Mouse (Mus musculus) layer of hippocampus, postnatal 10 days (tissue): ENCODE measurements around the gene Dpm2. TPM values are rescaled to one million over a fixed set of nuclear protein-coding genes. Genes with fewer than 3 reads are reported as not detected.
A peak's percentile ranks its signal among the peaks of the same experiment; 100 is the strongest.

Source experiments
- DNase-seq, 2 experiments: peaks; one replicate each; pipeline ENCODE4 v3.0.0; 2021; ENCODE audit warnings: low spot score in 2 of 2
- total RNA-seq, 2 experiments: library from RNA; stranded (reverse); gene quantifications; 2 replicates each; pipeline ENCODE4 v1.2.3; 2021

The Dpm2 gene
- total RNA-seq, 2 experiments from 2014 or later = 69.6 to 88.4 TPM

GRCm38 (mm10) chr2:32608141-32608777 is 37.6 kb downstream of the Dpm2 start:
- peak; percentile 50 to 59 for DNase-seq

GRCm38 (mm10) chr2:32608778-32609435 is 38.2 kb downstream of the Dpm2 start:
- DNase-seq = no peak

- peak; percentile 51 to 71 for DNase-seq
Measured at GRCm38 (mm10) chr2:32610610-32611229, 40.1 kb downstream of the Dpm2 start.

- DNase-seq = no peak
Measured at GRCm38 (mm10) chr2:32612274-32612673, 41.6 kb downstream of the Dpm2 start.

- no peak for DNase-seq
Measured at GRCm38 (mm10) chr2:32617109-32617508, 46.5 kb downstream of the Dpm2 start.

GRCm38 (mm10) chr2:32617601-32618000 is 46.9 kb downstream of the Dpm2 start:
- DNase-seq = no peak

GRCm38 (mm10) chr2:32618051-32618450 is 47.4 kb downstream of the Dpm2 start:
- DNase-seq = no peak

- no peak for DNase-seq
Measured at GRCm38 (mm10) chr2:32620682-32621516, 50.2 kb downstream of the Dpm2 start.

GRCm38 (mm10) chr2:32621517-32621859 is 50.8 kb downstream of the Dpm2 start, which contains the start of gene Ak1:
Ak1 (plus strand) TSS chr2:32621758.
- DNase-seq = no peak

Other genes with a start within 250 kb of the Dpm2 start
- 10 to 100 TPM; 74.6 to 75.0 TPM for gene Ciz1, start 218.5 kb upstream of the Dpm2 start, total RNA-seq
- 100 to 1,000 TPM; 715 to 725 TPM for gene Dnm1, start 217.5 kb upstream of the Dpm2 start, total RNA-seq
- 100 to 1,000 TPM; 163 to 168 TPM for gene 1110008P14Rik, start 188.9 kb upstream of the Dpm2 start, total RNA-seq
- gene Lcn2, start 182.6 kb upstream of the Dpm2 start, total RNA-seq = 1 to 10 TPM; 2.4 to 2.9 TPM
- 10 to 100 TPM; 42.0 to 42.5 TPM for gene Ptges2, start 175.0 kb upstream of the Dpm2 start, total RNA-seq
- 1 to 10 TPM; 3.4 TPM for gene Naif1, start 120.4 kb upstream of the Dpm2 start, total RNA-seq
- gene Slc25a25, start 119.4 kb upstream of the Dpm2 start, total RNA-seq = 10 to 100 TPM; 46.0 to 48.9 TPM
- 10 to 100 TPM; 34.8 to 38.0 TPM for gene Fam102a, start 35.5 kb upstream of the Dpm2 start, total RNA-seq
- gene Pip5kl1, start 3.9 kb downstream of the Dpm2 start, total RNA-seq = 1 to 10 TPM; 6.4 to 7.1 TPM
- under 1 TPM; 0.45 to 0.64 TPM for gene 9430097D07Rik, start 4.8 kb downstream of the Dpm2 start, total RNA-seq
- 10 to 100 TPM; 41.9 to 47.1 TPM for gene St6galnac4, start 16.2 kb downstream of the Dpm2 start, total RNA-seq
- gene St6galnac6, start 28.9 kb downstream of the Dpm2 start, total RNA-seq = 100 to 1,000 TPM in 1 of 2 experiments, 10 to 100 TPM in 1; 99.1 to 104 TPM
- gene Ak1, start 50.9 kb downstream of the Dpm2 start, total RNA-seq = 100 to 1,000 TPM; 109 TPM
- gene Eng, start 75.7 kb downstream of the Dpm2 start, total RNA-seq = 10 to 100 TPM; 25.9 to 28.2 TPM
- gene Fpgs, start 133.3 kb downstream of the Dpm2 start, total RNA-seq = 10 to 100 TPM; 17.1 to 17.2 TPM
- gene Cdk9, start 142.2 kb downstream of the Dpm2 start, total RNA-seq = 10 to 100 TPM; 86.8 to 92.1 TPM
- 10 to 100 TPM; 34.7 to 40.3 TPM for gene Sh2d3c, start 150.2 kb downstream of the Dpm2 start, total RNA-seq
- gene 6330409D20Rik, start 170.2 kb downstream of the Dpm2 start, total RNA-seq = 1 to 10 TPM; 2.1 to 3.2 TPM
- 10 to 100 TPM; 28.9 to 32.9 TPM for gene Tor2a, start 186.4 kb downstream of the Dpm2 start, total RNA-seq
- gene Ttc16, start 204.8 kb downstream of the Dpm2 start, total RNA-seq = under 1 TPM; 0.71 to 0.94 TPM
- gene Ptrh1, start 204.9 kb downstream of the Dpm2 start, total RNA-seq = 10 to 100 TPM in 1 of 2 experiments, 1 to 10 TPM in 1; 5.4 to 11.5 TPM
- under 1 TPM; 0.75 to 0.76 TPM for gene Cfap157, start 213.6 kb downstream of the Dpm2 start, total RNA-seq